Comparison of ENCODE assay signal across 34 mouse cellular contexts in the genomic region with DNA sequence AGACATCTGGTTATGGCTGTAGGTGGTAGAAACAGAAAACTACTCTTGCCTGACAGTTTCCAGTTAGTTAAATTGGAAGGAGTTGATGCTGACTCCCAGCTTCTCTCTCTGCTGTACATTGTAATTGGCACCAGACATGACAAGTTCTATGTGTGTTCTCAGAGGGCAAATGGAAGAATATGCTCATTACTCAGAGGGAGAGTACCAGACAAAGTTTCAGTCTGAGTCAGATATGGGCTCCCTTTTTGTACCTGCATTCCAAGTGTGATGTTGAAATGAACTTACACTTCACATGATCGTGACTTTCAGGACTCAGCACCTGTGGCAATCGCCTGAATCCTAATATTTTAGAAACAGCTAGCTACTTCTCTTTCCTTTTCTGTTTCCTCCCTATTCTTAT.
"Had no signal": no experiment of that assay in that cellular context is flagged by ENCODE, and none has a peak within 500 bp of the region (broad histone marks: within the 10 kb centered on the region; RNA-seq: fewer than 3 reads in every experiment).

No protein-coding gene starts in this region.

- DNase-seq: heart, postnatal 10 days; heart, postnatal 14 days; heart, postnatal 36 days; heart, postnatal 4 days; kidney, adult 11 months; kidney, adult 18-20 months; kidney, adult 2 months; kidney, adult 8-10 months; kidney, adult 9 months; kidney, postnatal 10 days; kidney, postnatal 14 days; kidney, postnatal 25 days; kidney, postnatal 4 days; layer of hippocampus, adult 9-11 months; layer of hippocampus, postnatal 36 days had no signal

- H3K27me3 ChIP-seq: heart, embryonic 12.5 days; heart, embryonic 13.5 days; heart, embryonic 15.5 days; hindbrain, embryonic 12.5 days; hindbrain, embryonic 13.5 days; hindbrain, embryonic 15.5 days; intestine, embryonic 15.5 days; kidney, embryonic 15.5 days had no signal

- H3K4me3 ChIP-seq: heart, embryonic 10.5 days; heart, embryonic 12.5 days; heart, embryonic 13.5 days; heart, embryonic 15.5 days; hindbrain, embryonic 10.5 days; hindbrain, embryonic 12.5 days; hindbrain, embryonic 13.5 days; hindbrain, embryonic 15.5 days; intestine, embryonic 15.5 days; kidney, embryonic 15.5 days; layer of hippocampus, adult 2 months had no signal

- H3K36me3 ChIP-seq: heart, embryonic 10.5 days; heart, embryonic 12.5 days; heart, embryonic 13.5 days; heart, embryonic 15.5 days; hindbrain, embryonic 10.5 days; hindbrain, embryonic 12.5 days; hindbrain, embryonic 13.5 days; hindbrain, embryonic 15.5 days; intestine, embryonic 15.5 days; kidney, embryonic 15.5 days had no signal

- H3K4me2 ChIP-seq: heart, embryonic 11.5 days; heart, embryonic 12.5 days; heart, embryonic 13.5 days; heart, embryonic 15.5 days; hindbrain, embryonic 12.5 days; hindbrain, embryonic 13.5 days; hindbrain, embryonic 14.5 days; hindbrain, embryonic 15.5 days; intestine, embryonic 15.5 days; kidney, embryonic 15.5 days had no signal

- H3K9me3 ChIP-seq: heart, embryonic 10.5 days; heart, embryonic 15.5 days; hindbrain, embryonic 10.5 days; hindbrain, embryonic 12.5 days; hindbrain, embryonic 13.5 days; hindbrain, embryonic 15.5 days; intestine, embryonic 15.5 days; kidney, embryonic 15.5 days had no signal

- H3K27ac ChIP-seq: heart, embryonic 10.5 days; heart, embryonic 13.5 days; heart, embryonic 15.5 days; hindbrain, embryonic 10.5 days; hindbrain, embryonic 12.5 days; hindbrain, embryonic 13.5 days; hindbrain, embryonic 14.5 days; hindbrain, embryonic 15.5 days; hindbrain, postnatal 0 days; intestine, embryonic 15.5 days; kidney, embryonic 15.5 days; kidney, postnatal 0 days; layer of hippocampus, adult 2 months had no signal

- ATAC-seq: hindbrain, embryonic 16.5 days; hindbrain, postnatal 0 days; inflammation-experienced regulatory T-cells, adult 6 months; intestine, embryonic 15.5 days; intestine, embryonic 16.5 days; intestine, postnatal 0 days had no signal

- H3K9ac ChIP-seq: heart, embryonic 12.5 days; heart, embryonic 13.5 days; heart, embryonic 15.5 days; hindbrain, embryonic 12.5 days; hindbrain, embryonic 13.5 days; hindbrain, embryonic 14.5 days; hindbrain, embryonic 15.5 days; intestine, embryonic 15.5 days; kidney, embryonic 15.5 days had no signal

- H3K4me1 ChIP-seq: heart, embryonic 10.5 days; heart, embryonic 12.5 days; heart, embryonic 13.5 days; heart, embryonic 15.5 days; hindbrain, embryonic 10.5 days; hindbrain, embryonic 12.5 days; hindbrain, embryonic 13.5 days; hindbrain, embryonic 15.5 days; intestine, embryonic 15.5 days; kidney, embryonic 15.5 days had no signal
